Mouse (Mus musculus): Measurements from ENCODE around the gene Phf21a. TPM values are rescaled to one million over a fixed set of nuclear protein-coding genes. Genes with fewer than 3 reads are reported as not detected.

Gene Phf21a
- polyA plus RNA-seq, 1 experiment from 2014 or later: 29.9 TPM

DNA sequence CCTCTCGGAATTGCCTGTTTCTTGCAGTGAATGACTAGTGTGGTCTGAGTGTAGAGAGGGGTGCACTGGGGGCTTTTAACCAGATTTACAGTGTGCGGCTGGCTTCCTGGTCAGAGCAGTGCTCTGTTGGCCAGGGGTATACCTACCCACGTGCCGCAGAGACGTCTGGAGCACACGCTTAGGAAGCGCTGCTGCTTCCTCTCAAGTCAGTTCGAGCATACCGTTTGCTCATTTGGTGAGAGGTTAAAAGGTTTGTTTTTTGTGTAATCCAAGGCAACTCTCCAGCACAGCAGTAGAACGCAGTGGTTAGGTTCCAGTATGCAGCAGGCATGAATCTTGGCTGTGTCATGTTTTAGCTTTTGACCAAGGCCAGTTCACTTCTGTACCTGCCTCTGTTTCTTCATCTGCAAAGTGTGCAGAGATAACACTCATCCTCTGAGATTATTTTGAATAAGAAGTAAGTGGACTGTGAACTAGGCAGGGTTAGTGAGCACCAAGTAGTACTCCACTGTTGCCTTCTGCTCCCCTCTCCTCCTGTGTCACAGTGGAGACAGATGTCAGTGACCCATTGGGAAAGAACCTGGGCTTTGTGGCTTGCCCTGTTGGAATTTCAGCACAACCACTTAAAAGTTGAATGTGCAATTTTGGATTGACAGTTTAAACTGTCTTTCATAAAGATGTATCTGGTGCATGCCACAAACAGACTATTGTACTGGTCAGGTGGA lies 106.8 kb downstream of the Phf21a start:
- Histone ChIP-seq H3K4me3 (no peak overlapping the region), H3K9ac (no peak overlapping the region), H3K4me1 (peaks cover 21% of the 10 kb centered on the region; the same call in 1 of the 2 replicates), H3K27me3 (no peaks in the 10 kb centered on the region), H3K36me3 (no peaks in the 10 kb centered on the region), H3K9me3 (no peaks in the 10 kb centered on the region), H3K4me2 (no peak overlapping the region), H3K27ac (no peak overlapping the region)
- whole genome bisulfite sequencing: 51% methylated on average over 10 of the region's 10 CpGs
- no peak for ATAC-seq (ENCODE audit: borderline replicate concordance, extremely low read depth, low FRiP score, low TSS enrichment)

DNA sequence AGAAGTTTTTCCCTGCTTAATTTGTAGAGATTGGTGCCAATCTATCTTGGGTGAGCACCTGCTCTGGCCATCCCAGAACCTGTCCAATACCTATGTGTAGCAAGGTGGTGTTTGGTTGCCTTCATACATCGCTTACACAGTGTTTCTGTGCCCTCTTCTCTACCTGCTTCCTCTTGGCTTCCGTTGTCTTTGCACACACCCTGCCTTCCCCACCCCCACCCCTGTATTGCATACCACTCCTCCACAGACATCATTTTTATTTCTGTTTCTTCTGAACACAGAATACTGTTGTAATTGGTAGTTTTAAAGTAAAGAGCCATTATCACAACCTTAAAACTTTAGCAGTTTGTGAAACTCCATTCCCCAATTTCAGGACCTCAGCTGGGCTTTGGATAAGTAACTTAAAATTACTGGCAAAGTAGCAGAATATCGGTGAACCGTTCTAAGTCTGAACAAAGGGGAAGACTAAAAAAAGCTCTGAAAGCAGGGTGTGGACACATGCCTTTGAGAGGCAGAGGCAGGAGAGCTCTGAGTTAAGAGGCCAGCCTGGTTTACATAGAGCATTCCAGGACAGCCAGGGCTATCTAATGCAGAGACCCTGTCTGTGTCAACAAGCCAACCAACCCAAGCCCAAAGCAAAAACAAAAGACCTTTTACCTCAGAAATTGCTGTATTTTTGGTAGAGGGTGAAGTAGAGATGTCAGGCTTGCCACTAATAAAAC lies 109.6 kb downstream of the Phf21a start:
- WGBS: 53% methylated on average over 4 of the region's 4 CpGs
- Histone ChIP-seq H3K27ac (no peak overlapping the region), H3K4me3 (no peak overlapping the region), H3K4me2 (no peak overlapping the region), H3K4me1 (peaks cover 31% of the 10 kb centered on the region; the same call in 1 of the 2 replicates), H3K27me3 (no peaks in the 10 kb centered on the region), H3K9ac (no peak overlapping the region), H3K36me3 (no peaks in the 10 kb centered on the region), H3K9me3 (no peaks in the 10 kb centered on the region)
- ATAC-seq (ENCODE audit: borderline replicate concordance, extremely low read depth, low FRiP score, low TSS enrichment): no peak

GRCm38 (mm10) chr2:92205010-92205639 lies 112.2 kb downstream of the Phf21a start:
- Histone ChIP-seq H3K4me3 (no peak overlapping the region), H3K4me2 (no peak overlapping the region), H3K36me3 (no peaks in the 10 kb centered on the region), H3K4me1 (peaks cover 25% of the 10 kb centered on the region), H3K9me3 (no peaks in the 10 kb centered on the region), H3K27ac (no peak overlapping the region), H3K27me3 (no peaks in the 10 kb centered on the region), H3K9ac (no peak overlapping the region)
- 69% methylated on average over 5 of the region's 5 CpGs for WGBS
- no peak for ATAC-seq (ENCODE audit: borderline replicate concordance, extremely low read depth, low FRiP score, low TSS enrichment)

DNA sequence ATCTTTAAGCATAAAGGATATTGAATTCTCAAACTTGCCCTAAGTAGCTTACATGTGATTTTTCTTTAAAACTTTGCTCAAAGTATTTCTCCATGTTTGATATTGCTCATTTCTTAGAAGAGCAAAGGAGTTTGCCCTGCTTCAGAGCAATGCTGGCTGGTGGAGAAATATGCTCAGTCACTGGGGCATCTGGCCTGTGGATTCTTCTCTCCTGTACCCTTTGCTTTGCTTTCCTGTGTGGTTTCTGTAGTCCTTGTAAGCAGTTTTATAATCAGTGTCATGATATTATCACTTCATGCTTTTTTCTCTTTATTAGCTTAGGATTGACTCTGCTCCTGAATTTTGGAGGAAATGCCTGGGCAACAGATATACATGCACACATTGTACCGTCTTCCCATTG lies 117.5 kb downstream of the Phf21a start:
- no peak for ATAC-seq (ENCODE audit: borderline replicate concordance, extremely low read depth, low FRiP score, low TSS enrichment)
- 90% methylated on average over 1 of the region's 1 CpGs for WGBS
- Histone ChIP-seq H3K4me3 (no peak overlapping the region), H3K36me3 (0 out of 2 replicates have a peak, but pooled peaks cover 6% of the 10 kb centered on the region), H3K4me1 (peaks cover 12% of the 10 kb centered on the region), H3K9ac (no peak overlapping the region), H3K27me3 (no peaks in the 10 kb centered on the region), H3K9me3 (no peaks in the 10 kb centered on the region), H3K27ac (no peak overlapping the region), H3K4me2 (no peak overlapping the region)

GRCm38 (mm10) chr2:92221431-92221830 lies 128.5 kb downstream of the Phf21a start:
- Histone ChIP-seq H3K27ac (no peak overlapping the region), H3K9ac (no peak overlapping the region), H3K4me1 (no peaks in the 10 kb centered on the region), H3K4me3 (no peak overlapping the region), H3K36me3 (peaks cover 18% of the 10 kb centered on the region; the same call in 1 of the 2 replicates), H3K27me3 (no peaks in the 10 kb centered on the region), H3K9me3 (no peaks in the 10 kb centered on the region), H3K4me2 (no peak overlapping the region)
- ATAC-seq (ENCODE audit: borderline replicate concordance, extremely low read depth, low FRiP score, low TSS enrichment): no peak
- WGBS: 61% methylated on average over 6 of the region's 6 CpGs

DNA sequence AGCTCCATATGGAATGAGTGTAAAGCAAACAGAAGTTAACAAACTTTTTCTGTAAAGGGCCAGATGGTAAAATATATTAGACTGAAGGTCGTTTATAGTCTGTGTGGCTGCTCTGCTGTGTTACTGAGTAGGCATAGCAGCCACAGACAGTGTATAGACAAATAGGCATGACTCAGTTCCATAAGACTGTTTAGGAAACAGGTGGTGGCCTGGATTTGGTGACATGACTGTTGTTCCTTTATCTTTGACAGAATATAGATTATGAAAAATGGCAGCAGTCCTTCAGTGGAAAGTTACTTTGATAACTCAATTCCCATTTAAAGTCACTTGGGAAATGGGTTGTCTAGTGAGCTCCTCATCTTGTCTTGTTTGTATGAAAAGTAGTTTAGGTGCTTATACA lies 132.7 kb downstream of the Phf21a start:
- Histone ChIP-seq H3K9me3 (no peaks in the 10 kb centered on the region), H3K27me3 (no peaks in the 10 kb centered on the region), H3K27ac (no peak overlapping the region), H3K4me1 (no peaks in the 10 kb centered on the region), H3K9ac (no peak overlapping the region), H3K4me2 (no peak overlapping the region), H3K4me3 (no peak overlapping the region), H3K36me3 (peaks cover 15% of the 10 kb centered on the region; the same call in 1 of the 2 replicates)
- ATAC-seq (ENCODE audit: borderline replicate concordance, extremely low read depth, low FRiP score, low TSS enrichment): no peak
- 63% methylated on average over 1 of the region's 1 CpGs for WGBS

DNA sequence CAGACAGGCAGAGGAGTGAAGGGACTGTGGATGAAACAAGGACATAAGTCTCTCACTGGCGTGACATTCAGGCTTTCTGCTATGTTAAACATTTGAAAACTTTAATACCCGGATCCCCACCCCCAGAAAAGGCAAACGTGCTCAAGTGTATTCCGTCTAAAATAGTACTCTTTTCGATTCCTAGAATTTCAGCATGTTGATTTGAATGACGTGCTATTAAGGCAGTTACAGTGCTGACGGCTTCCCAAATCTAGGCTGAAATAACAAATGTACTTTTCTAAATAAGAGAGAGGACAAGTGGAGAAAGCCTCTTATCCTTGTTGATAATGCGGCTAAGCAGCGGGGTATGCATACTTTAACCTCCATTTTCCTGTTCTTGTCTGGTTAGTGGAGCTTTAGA lies 137.1 kb downstream of the Phf21a start:
- no peak for ATAC-seq (ENCODE audit: borderline replicate concordance, extremely low read depth, low FRiP score, low TSS enrichment)

GRCm38 (mm10) chr2:92231706-92232105 lies 138.8 kb downstream of the Phf21a start:
- H3K9me3 ChIP-seq: no peaks in the 10 kb centered on the region
- H3K27ac ChIP-seq: no peak overlapping the region
- H3K36me3 ChIP-seq: peaks cover 43% of the 10 kb centered on the region
- H3K4me3 ChIP-seq: no peak overlapping the region
- no peak overlapping the region for H3K4me2 ChIP-seq
- ATAC-seq (ENCODE audit: borderline replicate concordance, extremely low read depth, low FRiP score, low TSS enrichment): no peak
- no peaks in the 10 kb centered on the region for H3K4me1 ChIP-seq
- no peaks in the 10 kb centered on the region for H3K27me3 ChIP-seq
- H3K9ac ChIP-seq: no peak overlapping the region

More for the DNA sequence above, 137.1 kb downstream of the Phf21a start:
- Histone ChIP-seq H3K4me3 (no peak overlapping the region), H3K36me3 (peaks cover 30% of the 10 kb centered on the region), H3K9ac (no peak overlapping the region), H3K9me3 (no peaks in the 10 kb centered on the region), H3K4me1 (no peaks in the 10 kb centered on the region), H3K4me2 (no peak overlapping the region), H3K27me3 (no peaks in the 10 kb centered on the region), H3K27ac (no peak overlapping the region)
- WGBS: 71% methylated on average over 9 of the region's 9 CpGs

DNA sequence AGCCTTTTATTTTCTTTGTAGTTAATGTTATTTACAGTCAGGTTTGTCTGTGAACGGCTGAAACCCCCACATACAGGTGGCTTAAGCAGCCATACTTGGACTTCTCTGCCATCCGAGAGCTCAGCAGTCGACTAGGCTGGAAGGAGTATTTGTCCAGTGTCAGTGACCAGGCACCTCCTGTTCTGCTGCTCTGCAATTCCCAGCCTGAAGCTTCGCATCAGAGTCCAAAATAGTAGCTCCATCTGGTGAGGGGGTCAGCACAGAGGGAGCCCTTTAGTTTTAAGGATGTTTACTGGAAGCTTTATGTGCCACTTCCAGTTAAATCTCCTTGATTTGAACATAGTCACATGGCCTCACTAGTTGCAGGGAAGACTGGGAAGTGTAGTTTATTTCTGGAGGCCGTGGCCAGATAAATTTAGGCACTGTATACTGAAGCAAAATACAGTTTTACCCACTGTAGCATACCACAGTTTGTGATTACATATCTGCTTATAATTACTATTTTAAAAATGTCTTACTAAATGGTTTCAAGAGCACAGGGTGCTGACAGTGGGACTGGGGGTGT lies 141.9 kb downstream of the Phf21a start:
- Histone ChIP-seq H3K9ac (no peak overlapping the region), H3K27me3 (no peaks in the 10 kb centered on the region), H3K27ac (no peak overlapping the region), H3K9me3 (no peaks in the 10 kb centered on the region), H3K4me3 (no peak overlapping the region), H3K4me2 (no peak overlapping the region), H3K4me1 (no peaks in the 10 kb centered on the region), H3K36me3 (peaks cover 43% of the 10 kb centered on the region)
- ATAC-seq (ENCODE audit: borderline replicate concordance, extremely low read depth, low FRiP score, low TSS enrichment): no peak
- 88% methylated on average over 5 of the region's 5 CpGs for WGBS

DNA sequence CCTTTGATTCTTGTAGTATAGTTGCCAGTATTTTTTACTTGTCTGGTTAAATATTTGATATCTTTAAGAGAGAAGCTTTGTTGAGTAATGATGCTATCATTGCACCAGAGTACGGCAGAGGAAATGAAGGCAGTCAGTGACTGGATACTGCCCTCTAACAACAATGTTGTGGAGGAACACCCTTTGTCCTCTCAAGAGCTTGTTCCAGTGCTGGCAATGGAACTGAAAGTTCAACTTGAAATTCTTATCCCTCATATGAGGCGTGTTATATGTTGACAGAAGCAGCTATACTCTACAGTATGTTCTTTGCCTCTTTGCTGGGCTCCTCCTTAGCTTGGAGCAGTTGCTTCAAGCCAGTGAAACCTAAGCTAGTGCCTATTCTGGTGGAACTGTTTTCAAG lies 147.4 kb downstream of the Phf21a start:
- H3K4me3 ChIP-seq: no peak overlapping the region
- H3K4me1 ChIP-seq: no peaks in the 10 kb centered on the region
- H3K9ac ChIP-seq: no peak overlapping the region
- no peak overlapping the region for H3K27ac ChIP-seq
- WGBS: 69% methylated on average over 2 of the region's 2 CpGs
- no peaks in the 10 kb centered on the region for H3K9me3 ChIP-seq
- no peak for ATAC-seq (ENCODE audit: borderline replicate concordance, extremely low read depth, low FRiP score, low TSS enrichment)
- peaks cover 14% of the 10 kb centered on the region for H3K36me3 ChIP-seq
- no peak overlapping the region for H3K4me2 ChIP-seq
- H3K27me3 ChIP-seq: no peaks in the 10 kb centered on the region

- H3K4me3 ChIP-seq: no peak overlapping the region
- H3K27me3 ChIP-seq: no peaks in the 10 kb centered on the region
- no peak overlapping the region for H3K4me2 ChIP-seq
- 94% methylated on average over 2 of the region's 2 CpGs for WGBS
- no peaks in the 10 kb centered on the region for H3K9me3 ChIP-seq
- H3K4me1 ChIP-seq: no peaks in the 10 kb centered on the region
- peaks cover 13% of the 10 kb centered on the region for H3K36me3 ChIP-seq
- ATAC-seq (ENCODE audit: borderline replicate concordance, extremely low read depth, low FRiP score, low TSS enrichment): no peak
- H3K9ac ChIP-seq: no peak overlapping the region
- no peak overlapping the region for H3K27ac ChIP-seq
These were observed 147.9 kb downstream of the Phf21a start for GRCm38 (mm10) chr2:92240816-92241215.

DNA sequence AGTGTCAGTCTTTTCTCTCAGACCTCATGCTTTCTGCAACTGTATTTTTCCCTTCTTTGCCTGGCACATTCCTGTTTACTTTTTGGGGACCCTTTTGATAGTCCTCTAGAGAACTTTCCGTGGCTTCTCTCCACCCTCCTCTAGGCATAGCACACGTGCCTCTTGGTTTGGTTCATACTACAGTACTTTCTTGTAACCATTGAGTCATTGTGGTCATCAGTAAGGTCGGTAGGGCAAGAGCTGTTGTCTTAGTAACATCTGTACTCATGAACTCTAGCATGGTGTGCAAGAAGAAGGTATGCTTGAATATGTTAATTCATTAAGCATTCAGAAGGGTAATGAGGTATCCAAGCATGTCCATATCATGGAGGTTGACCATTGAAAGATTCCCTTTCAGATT lies 148.4 kb downstream of the Phf21a start:
- WGBS: 72% methylated on average over 3 of the region's 3 CpGs
- no peaks in the 10 kb centered on the region for H3K9me3 ChIP-seq
- H3K27me3 ChIP-seq: no peaks in the 10 kb centered on the region
- H3K27ac ChIP-seq: no peak overlapping the region
- peaks cover 8% of the 10 kb centered on the region for H3K36me3 ChIP-seq
- no peak overlapping the region for H3K9ac ChIP-seq
- H3K4me2 ChIP-seq: no peak overlapping the region
- ATAC-seq (ENCODE audit: borderline replicate concordance, extremely low read depth, low FRiP score, low TSS enrichment): no peak
- no peaks in the 10 kb centered on the region for H3K4me1 ChIP-seq
- no peak overlapping the region for H3K4me3 ChIP-seq

Data from lung, embryonic 15.5 days (tissue).